Mouse (Mus musculus): ENCODE data around the gene Gm9125. TPM values are rescaled to one million over a fixed set of nuclear protein-coding genes. Genes with fewer than 3 reads are reported as not detected.
"Not testable (repeated sequence)": the region's sequence is repeated elsewhere in the genome, so short reads cannot be mapped to it uniquely, and the experiment has no call there.

The Gm9125 gene
- polyA plus RNA-seq (2011; ENCODE audit: insufficient read depth, insufficient read length, low read depth, missing spikeins) = not detected in 2 replicates

GRCm38 (mm10) chr3:94054785-94055184, at the start of gene Gm9125:
TSS of gene Gm9125 (minus strand) at chr3:94054885.
- not testable (repeated sequence) for H3K4me3 ChIP-seq (ENCODE audit: low read depth, low read length); H3K9me3 ChIP-seq (replicated peaks; ENCODE audit: control insufficient read depth, insufficient read depth, low read length, poor library complexity, severe bottlenecking); H3K27ac ChIP-seq (ENCODE audit: insufficient read depth, low read length); H3K36me3 ChIP-seq (ENCODE audit: control insufficient read depth, insufficient read depth, low read length, poor library complexity, severe bottlenecking); H3K27me3 ChIP-seq (ENCODE audit: control insufficient read depth, insufficient read depth, low read length, poor library complexity, severe bottlenecking); H3K4me1 ChIP-seq (ENCODE audit: control insufficient read depth, insufficient read depth, low read length); H3K9ac ChIP-seq (ENCODE audit: low read depth, poor library complexity, severe bottlenecking)

GRCm38 (mm10) chr3:94072544-94072943, 17.9 kb upstream of the Gm9125 start, which contains the start of gene Gm10697:
TSS of gene Gm10697 (minus strand) at chr3:94072644.
- H3K27ac ChIP-seq (ENCODE audit: insufficient read depth, low read length); H3K9ac ChIP-seq (ENCODE audit: low read depth, poor library complexity, severe bottlenecking); H3K4me1 ChIP-seq (ENCODE audit: control insufficient read depth, insufficient read depth, low read length); H3K27me3 ChIP-seq (ENCODE audit: control insufficient read depth, insufficient read depth, low read length, poor library complexity, severe bottlenecking); H3K36me3 ChIP-seq (ENCODE audit: control insufficient read depth, insufficient read depth, low read length, poor library complexity, severe bottlenecking); H3K4me3 ChIP-seq (ENCODE audit: low read depth, low read length); H3K9me3 ChIP-seq (replicated peaks; ENCODE audit: control insufficient read depth, insufficient read depth, low read length, poor library complexity, severe bottlenecking): not testable (repeated sequence)

- H3K27ac ChIP-seq (ENCODE audit: insufficient read depth, low read length); H3K9ac ChIP-seq (ENCODE audit: low read depth, poor library complexity, severe bottlenecking); H3K9me3 ChIP-seq (replicated peaks; ENCODE audit: control insufficient read depth, insufficient read depth, low read length, poor library complexity, severe bottlenecking); H3K27me3 ChIP-seq (ENCODE audit: control insufficient read depth, insufficient read depth, low read length, poor library complexity, severe bottlenecking); H3K4me1 ChIP-seq (ENCODE audit: control insufficient read depth, insufficient read depth, low read length); H3K4me3 ChIP-seq (ENCODE audit: low read depth, low read length); H3K36me3 ChIP-seq (ENCODE audit: control insufficient read depth, insufficient read depth, low read length, poor library complexity, severe bottlenecking): not testable (repeated sequence)
Measured at GRCm38 (mm10) chr3:94049566-94050121, 5.0 kb downstream of the Gm9125 start.

- not testable (repeated sequence) for H3K9me3 ChIP-seq (replicated peaks; ENCODE audit: control insufficient read depth, insufficient read depth, low read length, poor library complexity, severe bottlenecking); H3K27ac ChIP-seq (ENCODE audit: insufficient read depth, low read length); H3K4me3 ChIP-seq (ENCODE audit: low read depth, low read length); H3K27me3 ChIP-seq (ENCODE audit: control insufficient read depth, insufficient read depth, low read length, poor library complexity, severe bottlenecking); H3K9ac ChIP-seq (ENCODE audit: low read depth, poor library complexity, severe bottlenecking); H3K4me1 ChIP-seq (ENCODE audit: control insufficient read depth, insufficient read depth, low read length); H3K36me3 ChIP-seq (ENCODE audit: control insufficient read depth, insufficient read depth, low read length, poor library complexity, severe bottlenecking)
Measured at GRCm38 (mm10) chr3:94038241-94038640, 16.4 kb downstream of the Gm9125 start.

- H3K4me1 ChIP-seq (ENCODE audit: control insufficient read depth, insufficient read depth, low read length); H3K27me3 ChIP-seq (ENCODE audit: control insufficient read depth, insufficient read depth, low read length, poor library complexity, severe bottlenecking); H3K9me3 ChIP-seq (replicated peaks; ENCODE audit: control insufficient read depth, insufficient read depth, low read length, poor library complexity, severe bottlenecking); H3K27ac ChIP-seq (ENCODE audit: insufficient read depth, low read length); H3K36me3 ChIP-seq (ENCODE audit: control insufficient read depth, insufficient read depth, low read length, poor library complexity, severe bottlenecking); H3K9ac ChIP-seq (ENCODE audit: low read depth, poor library complexity, severe bottlenecking); H3K4me3 ChIP-seq (ENCODE audit: low read depth, low read length): not testable (repeated sequence)
Measured at GRCm38 (mm10) chr3:94034400-94034799, 20.3 kb downstream of the Gm9125 start.

Other genes with a start within 250 kb of the Gm9125 start
- not detected in 2 replicates for gene Tdpoz3, start 228.9 kb downstream of the Gm9125 start, polyA plus RNA-seq (2011; ENCODE audit: insufficient read depth, insufficient read length, low read depth, missing spikeins)
- gene Gm9117, start 111.3 kb downstream of the Gm9125 start, polyA plus RNA-seq (2011; ENCODE audit: insufficient read depth, insufficient read length, low read depth, missing spikeins) = not detected in 2 replicates
- not detected in 2 replicates for gene Tdpoz5, start 93.6 kb downstream of the Gm9125 start, polyA plus RNA-seq (2011; ENCODE audit: insufficient read depth, insufficient read length, low read depth, missing spikeins)
- not detected in 2 replicates for gene Gm10697, start 17.8 kb upstream of the Gm9125 start, polyA plus RNA-seq (2011; ENCODE audit: insufficient read depth, insufficient read length, low read depth, missing spikeins)
- gene Gm10696, start 123.3 kb upstream of the Gm9125 start, polyA plus RNA-seq (2011; ENCODE audit: insufficient read depth, insufficient read length, low read depth, missing spikeins) = not detected in 2 replicates
- gene Gm5286, start 141.8 kb upstream of the Gm9125 start, polyA plus RNA-seq (2011; ENCODE audit: insufficient read depth, insufficient read length, low read depth, missing spikeins) = not detected in 2 replicates
- gene Gm4778, start 209.2 kb upstream of the Gm9125 start, polyA plus RNA-seq (2011; ENCODE audit: insufficient read depth, insufficient read length, low read depth, missing spikeins) = not detected in 2 replicates